Mouse (Mus musculus): ENCODE measurements around the gene Gjd2.

DNA sequence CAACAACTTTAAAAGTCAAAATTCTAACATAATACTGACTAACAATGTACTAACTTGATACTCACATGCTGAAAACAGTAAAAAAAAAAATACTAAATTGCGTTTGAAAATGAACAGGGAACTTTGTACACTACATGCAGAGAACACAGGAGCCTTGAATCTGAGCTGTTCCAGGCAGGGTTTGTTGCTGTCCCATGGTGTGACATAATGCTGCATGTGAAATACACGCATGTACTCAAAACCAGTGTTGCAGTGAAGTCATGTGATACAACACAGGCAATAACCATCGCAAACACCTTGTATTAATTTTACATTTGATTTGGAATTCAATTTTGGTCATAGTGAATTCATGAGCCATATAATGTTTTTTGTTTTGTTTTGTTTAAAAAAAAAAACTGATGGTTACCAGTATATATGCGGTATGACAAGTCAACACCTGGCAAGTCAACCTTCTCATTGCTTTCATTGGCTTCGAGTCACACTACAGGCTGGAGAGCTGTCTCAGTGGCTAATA, 32.8 kb upstream of the Gjd2 start:
- TF ChIP-seq POLR2A (IDR thresholded peaks at IDR 0.05; ENCODE audit: borderline replicate concordance, extremely low read depth, low read depth, low read length) (no peak), CTCF (IDR thresholded peaks at IDR 0.05; ENCODE audit: insufficient read depth, low read length) (no peak)

All from lung, adult 2 months (tissue).